Mouse (Mus musculus) heart, embryonic 12.5 days (tissue): Measurements from ENCODE around the gene Bpnt1. TPM values are rescaled to one million over a fixed set of nuclear protein-coding genes. Genes with fewer than 3 reads are reported as not detected.

ENCODE experiments used
- ATAC-seq: fragments of 200-750 bp; cut with Nextera tagmentation; 2 replicates; pipeline ENCODE4 v1.8.0; 2017; ENCODE audit warnings: moderate TSS enrichment, moderate library complexity; ENCODE audit not compliant: insufficient number of reproducible peaks, low FRiP score
- H3K27ac ChIP-seq: fragments of 300-500 bp; sonication (generic); 2 replicates; pipeline ENCODE4 v1.5.1; 2016; ENCODE audit warnings: mild to moderate bottlenecking, moderate library complexity; ENCODE audit not compliant: poor library complexity, severe bottlenecking
- H3K27me3 ChIP-seq: fragments of 300-500 bp; sonication (generic); replicated peaks from 2 replicates; pipeline ENCODE4 v1.6.1; 2016; ENCODE audit warnings: mild to moderate bottlenecking, moderate library complexity
- H3K36me3 ChIP-seq: fragments of 300-500 bp; sonication (generic); 2 replicates; pipeline ENCODE4 v1.6.1; 2016; ENCODE audit warnings: mild to moderate bottlenecking, moderate library complexity
- H3K4me1 ChIP-seq: fragments of 300-500 bp; sonication (generic); replicated peaks from 2 replicates; pipeline ENCODE4 v1.6.1; 2016; ENCODE audit warnings: mild to moderate bottlenecking
- H3K4me2 ChIP-seq: fragments of 300-500 bp; sonication (generic); 2 replicates; pipeline ENCODE4 v1.6.1; 2016; ENCODE audit warnings: mild to moderate bottlenecking, moderate library complexity
- H3K4me3 ChIP-seq: fragments of 300-500 bp; sonication (generic); 2 replicates; pipeline ENCODE4 v1.5.1; 2016; ENCODE audit warnings: mild to moderate bottlenecking
- H3K9ac ChIP-seq: fragments of 300-500 bp; sonication (generic); 2 replicates; pipeline ENCODE4 v1.6.1; 2016; ENCODE audit warnings: mild to moderate bottlenecking, moderate library complexity
- H3K9me3 ChIP-seq: fragments of 300-500 bp; sonication (generic); replicated peaks from 2 replicates; pipeline ENCODE4 v1.6.1; 2016; ENCODE audit warnings: mild to moderate bottlenecking, moderate library complexity
- WGBS: fragments of 180-500 bp; shearing (Covaris S2); methylation state at CpG from one replicate; pipeline ENCODE4 v1.1.7; 2016; 5-methylcytosine and 5-hydroxymethylcytosine counted together
- polyA plus RNA-seq: library from polyadenylated mRNA; unstranded; fragments of >200 nt; fragmentation: Nextera tagmentation; extraction: Ambion mirVana; gene quantifications from 2 replicates; pipeline ENCODE4 v1.2.1, GENCODE M21; 2016

Bpnt1 gene
- polyA plus RNA-seq, 1 experiment from 2014 or later = 28.6 TPM

GRCm38 (mm10) chr1:185356246-185356645 lies 24.3 kb downstream of the Bpnt1 start:
- no peak overlapping the region for H3K27ac ChIP-seq
- no peak overlapping the region for H3K4me3 ChIP-seq
- ATAC-seq = no peak
- H3K36me3 ChIP-seq = peaks cover 52% of the 10 kb centered on the region
- H3K9me3 ChIP-seq = no peaks in the 10 kb centered on the region
- no peaks in the 10 kb centered on the region for H3K4me1 ChIP-seq
- no peaks in the 10 kb centered on the region for H3K27me3 ChIP-seq
- H3K9ac ChIP-seq = no peak overlapping the region
- H3K4me2 ChIP-seq = no peak overlapping the region
- 92% methylated on average over 8 of the region's 8 CpGs for WGBS

GRCm38 (mm10) chr1:185358211-185358610 lies 26.3 kb downstream of the Bpnt1 start:
- Histone ChIP-seq H3K9me3 (no peaks in the 10 kb centered on the region), H3K27ac (no peak overlapping the region), H3K27me3 (no peaks in the 10 kb centered on the region), H3K4me2 (no peak overlapping the region), H3K4me3 (no peak overlapping the region), H3K9ac (no peak overlapping the region), H3K36me3 (peaks cover 38% of the 10 kb centered on the region), H3K4me1 (peaks cover 7% of the 10 kb centered on the region; the same call in 1 of the 2 replicates)
- WGBS = 80% methylated on average over 4 of the region's 4 CpGs
- no peak for ATAC-seq

GRCm38 (mm10) chr1:185362677-185363520 lies 30.9 kb downstream of the Bpnt1 start, which contains the start of gene Eprs:
Gene Eprs, plus strand, starts transcription at chr1:185363044.
- Histone ChIP-seq H3K9ac (peak within 1 kb of the TSS; percentile 90), H3K27ac (peak within 1 kb of the TSS; percentile 89), H3K27me3 (no peaks in the 10 kb centered on the region), H3K36me3 (peaks cover 11% of the 10 kb centered on the region), H3K4me2 (peak within 1 kb of the TSS; percentile 81), H3K4me3 (peak within 1 kb of the TSS; percentile 78), H3K4me1 (peaks cover 24% of the 10 kb centered on the region), H3K9me3 (no peaks in the 10 kb centered on the region)
- WGBS = 0% methylated on average over 92 of the region's 92 CpGs
- peak; percentile 97 for ATAC-seq

GRCm38 (mm10) chr1:185363526-185364182 lies 31.7 kb downstream of the Bpnt1 start:
- Histone ChIP-seq H3K27ac (peak overlapping the region; percentile 89), H3K27me3 (no peaks in the 10 kb centered on the region), H3K4me3 (peak overlapping the region; percentile 78), H3K4me2 (peak overlapping the region; percentile 77), H3K36me3 (peaks cover 7% of the 10 kb centered on the region), H3K9me3 (no peaks in the 10 kb centered on the region), H3K4me1 (peaks cover 24% of the 10 kb centered on the region), H3K9ac (peak overlapping the region; percentile 90)
- ATAC-seq = peak; percentile 49; the same call in 1 of the 2 replicates
- WGBS = 1% methylated on average over 22 of the region's 22 CpGs

GRCm38 (mm10) chr1:185364183-185364540 lies 32.2 kb downstream of the Bpnt1 start:
- peak overlapping the region; percentile 77 for H3K4me2 ChIP-seq
- H3K4me1 ChIP-seq = peaks cover 24% of the 10 kb centered on the region
- no peak for ATAC-seq
- 27% methylated on average over 6 of the region's 6 CpGs for WGBS
- peaks cover 7% of the 10 kb centered on the region for H3K36me3 ChIP-seq
- H3K9me3 ChIP-seq = no peaks in the 10 kb centered on the region
- no peaks in the 10 kb centered on the region for H3K27me3 ChIP-seq
- H3K9ac ChIP-seq = peak overlapping the region; percentile 90; the same call in 1 of the 2 replicates
- H3K27ac ChIP-seq = peak overlapping the region; percentile 89; the same call in 1 of the 2 replicates
- peak overlapping the region; percentile 78 for H3K4me3 ChIP-seq

GRCm38 (mm10) chr1:185367383-185367782 lies 35.4 kb downstream of the Bpnt1 start:
- no peak overlapping the region for H3K4me2 ChIP-seq
- no peak overlapping the region for H3K27ac ChIP-seq
- peaks cover 30% of the 10 kb centered on the region for H3K36me3 ChIP-seq
- peaks cover 17% of the 10 kb centered on the region for H3K4me1 ChIP-seq
- ATAC-seq = no peak
- no peaks in the 10 kb centered on the region for H3K27me3 ChIP-seq
- no peak overlapping the region for H3K9ac ChIP-seq
- 85% methylated on average over 6 of the region's 6 CpGs for WGBS
- H3K9me3 ChIP-seq = no peaks in the 10 kb centered on the region
- no peak overlapping the region for H3K4me3 ChIP-seq

- peaks cover 10% of the 10 kb centered on the region for H3K4me1 ChIP-seq
- 85% methylated on average over 6 of the region's 6 CpGs for WGBS
- no peak overlapping the region for H3K4me2 ChIP-seq
- no peak overlapping the region for H3K9ac ChIP-seq
- no peak overlapping the region for H3K27ac ChIP-seq
- no peaks in the 10 kb centered on the region for H3K27me3 ChIP-seq
- H3K36me3 ChIP-seq = peaks cover 51% of the 10 kb centered on the region
- ATAC-seq = no peak
- H3K9me3 ChIP-seq = no peaks in the 10 kb centered on the region
- no peak overlapping the region for H3K4me3 ChIP-seq
These were observed 38.0 kb downstream of the Bpnt1 start for GRCm38 (mm10) chr1:185369979-185370378.

GRCm38 (mm10) chr1:185376390-185376789 lies 44.4 kb downstream of the Bpnt1 start:
- no peak overlapping the region for H3K27ac ChIP-seq
- no peak for ATAC-seq
- no peaks in the 10 kb centered on the region for H3K9me3 ChIP-seq
- H3K4me1 ChIP-seq = 0 out of 2 replicates have a peak, but pooled peaks cover 4% of the 10 kb centered on the region
- H3K4me3 ChIP-seq = no peak overlapping the region
- H3K27me3 ChIP-seq = no peaks in the 10 kb centered on the region
- peaks cover 85% of the 10 kb centered on the region for H3K36me3 ChIP-seq
- no peak overlapping the region for H3K4me2 ChIP-seq
- H3K9ac ChIP-seq = no peak overlapping the region

- Histone ChIP-seq H3K4me2 (no peak overlapping the region), H3K9ac (no peak overlapping the region), H3K9me3 (no peaks in the 10 kb centered on the region), H3K36me3 (peaks cover 84% of the 10 kb centered on the region), H3K27me3 (no peaks in the 10 kb centered on the region), H3K4me3 (no peak overlapping the region), H3K4me1 (0 out of 2 replicates have a peak, but pooled peaks cover 4% of the 10 kb centered on the region), H3K27ac (no peak overlapping the region)
- WGBS = 94% methylated on average over 2 of the region's 2 CpGs
- ATAC-seq = no peak
These were observed 45.5 kb downstream of the Bpnt1 start for GRCm38 (mm10) chr1:185377429-185377828.

- Histone ChIP-seq H3K4me2 (no peak overlapping the region), H3K36me3 (peaks cover 70% of the 10 kb centered on the region), H3K9me3 (no peaks in the 10 kb centered on the region), H3K27me3 (no peaks in the 10 kb centered on the region), H3K9ac (no peak overlapping the region), H3K4me3 (no peak overlapping the region), H3K27ac (no peak overlapping the region), H3K4me1 (no peaks in the 10 kb centered on the region; the same call in 1 of the 2 replicates)
- 93% methylated on average over 5 of the region's 5 CpGs for WGBS
- no peak for ATAC-seq
These were observed 69.7 kb downstream of the Bpnt1 start for GRCm38 (mm10) chr1:185401615-185402014.

GRCm38 (mm10) chr1:185404021-185404420 lies 72.1 kb downstream of the Bpnt1 start:
- H3K9ac ChIP-seq = no peak overlapping the region
- WGBS = 25% methylated on average over 2 of the region's 2 CpGs
- H3K9me3 ChIP-seq = no peaks in the 10 kb centered on the region
- H3K36me3 ChIP-seq = peaks cover 71% of the 10 kb centered on the region
- ATAC-seq = no peak
- H3K4me2 ChIP-seq = no peak overlapping the region
- H3K27ac ChIP-seq = no peak overlapping the region
- no peaks in the 10 kb centered on the region; the same call in 1 of the 2 replicates for H3K4me1 ChIP-seq
- no peak overlapping the region for H3K4me3 ChIP-seq
- no peaks in the 10 kb centered on the region for H3K27me3 ChIP-seq
